Mouse (Mus musculus): ENCODE results near the gene Gm7876. TPM values are rescaled to one million over a fixed set of nuclear protein-coding genes. Genes with fewer than 3 reads are reported as not detected.
"Not testable (repeated sequence)": the region's sequence is repeated elsewhere in the genome, so short reads cannot be mapped to it uniquely, and the experiment has no call there.

Gene Gm7876
- not detected in 2 replicates for polyA plus RNA-seq (2015; fragmentation: Nextera tagmentation; extraction: Ambion mirVana)

GRCm38 (mm10) chr14:4708938-4709337 is at the start of gene Gm7876:
Gm7876 (plus strand) TSS chr14:4709238.
- not testable (repeated sequence) for H3K4me1 ChIP-seq (replicated peaks); H3K36me3 ChIP-seq (replicated peaks); H3K9me3 ChIP-seq (replicated peaks); H3K4me3 ChIP-seq (replicated peaks); H3K9ac ChIP-seq; H3K4me2 ChIP-seq; ATAC-seq (ENCODE audit: insufficient read depth); H3K27me3 ChIP-seq; H3K27ac ChIP-seq (replicated peaks)
- 41% methylated on average over 1 of the region's 2 CpGs for WGBS (ENCODE audit: insufficient replicate concordance)

GRCm38 (mm10) chr14:4663892-4664291 is 45.1 kb upstream of the Gm7876 start, which contains the start of gene Gm3239:
Gm3239 (plus strand) TSS chr14:4664192.
- not testable (repeated sequence) for H3K9me3 ChIP-seq (replicated peaks); H3K9ac ChIP-seq; H3K36me3 ChIP-seq (replicated peaks); H3K4me3 ChIP-seq (replicated peaks); ATAC-seq (ENCODE audit: insufficient read depth); H3K27ac ChIP-seq (replicated peaks); H3K4me2 ChIP-seq; H3K27me3 ChIP-seq; H3K4me1 ChIP-seq (replicated peaks)
- WGBS (ENCODE audit: insufficient replicate concordance) = no CpG with 5 or more reads among the region's 2 CpGs

- WGBS (ENCODE audit: insufficient replicate concordance) = 3% methylated on average over 12 of the region's 47 CpGs
- not testable (repeated sequence) for H3K4me2 ChIP-seq; ATAC-seq (ENCODE audit: insufficient read depth)
Observed at GRCm38 (mm10) chr14:4726038-4726880, 17.2 kb downstream of the Gm7876 start, which contains the start of gene Gm3252. Gm3252 (plus strand) TSS chr14:4726775.

More at GRCm38 (mm10) chr14:4726038-4726880, 17.2 kb downstream of the Gm7876 start, which contains the start of gene Gm3252:
- not testable (repeated sequence) for H3K27ac ChIP-seq (replicated peaks); H3K9me3 ChIP-seq (replicated peaks); H3K4me3 ChIP-seq (replicated peaks); H3K9ac ChIP-seq; H3K4me1 ChIP-seq (replicated peaks); H3K36me3 ChIP-seq (replicated peaks); H3K27me3 ChIP-seq

Other genes with a start within 250 kb of the Gm7876 start
- gene Gm3182, start 227.5 kb upstream of the Gm7876 start, polyA plus RNA-seq (2015; fragmentation: Nextera tagmentation; extraction: Ambion mirVana) = not detected in 2 replicates
- not detected in 2 replicates for gene Gm3047, start 153.8 kb upstream of the Gm7876 start, polyA plus RNA-seq (2015; fragmentation: Nextera tagmentation; extraction: Ambion mirVana)
- gene Gm8159, start 76.9 kb upstream of the Gm7876 start, polyA plus RNA-seq (2015; fragmentation: Nextera tagmentation; extraction: Ambion mirVana) = not detected in 2 replicates
- gene Gm3239, start 45.0 kb upstream of the Gm7876 start, polyA plus RNA-seq (2015; fragmentation: Nextera tagmentation; extraction: Ambion mirVana) = not detected in 2 replicates
- gene Gm3252, start 17.5 kb downstream of the Gm7876 start, polyA plus RNA-seq (2015; fragmentation: Nextera tagmentation; extraction: Ambion mirVana) = not detected in 2 replicates
- gene Gm9602, start 67.1 kb downstream of the Gm7876 start, polyA plus RNA-seq (2015; fragmentation: Nextera tagmentation; extraction: Ambion mirVana) = not detected in 2 replicates
- gene Gm3269, start 128.9 kb downstream of the Gm7876 start, polyA plus RNA-seq (2015; fragmentation: Nextera tagmentation; extraction: Ambion mirVana) = not detected in 2 replicates
- gene Gm3264, start 146.3 kb downstream of the Gm7876 start, polyA plus RNA-seq (2015; fragmentation: Nextera tagmentation; extraction: Ambion mirVana) = not detected in 2 replicates
- gene Gm3278, start 183.2 kb downstream of the Gm7876 start, polyA plus RNA-seq (2015; fragmentation: Nextera tagmentation; extraction: Ambion mirVana) = not detected in 2 replicates

All from liver, embryonic 15.5 days (tissue).